Comparison of ENCODE assay signal across 8 mouse cellular contexts in genomic region chr15:101077001-101077812, GRCm38 (mm10). TPM values are rescaled to one million over a fixed set of nuclear protein-coding genes. Genes with fewer than 3 reads are reported as not detected.
DNase-seq lines count a peak whose midpoint lies in the region; ATAC-seq and TF ChIP-seq lines count a peak whose summit lies in the region.

No protein-coding gene starts in this region.

- TF ChIP-seq POLR2A in bone marrow, adult 2 months (IDR thresholded peaks at IDR 0.05; ENCODE audit: borderline replicate concordance, control insufficient read depth, low read depth, low read length), result no peak

- peak overlapping the region; percentile 74 for H3K9ac ChIP-seq in heart, postnatal 0 days (replicated peaks; ENCODE audit: low read depth, low read length)
- H3K9ac ChIP-seq in limb, embryonic 15.5 days, result peak overlapping the region; percentile 71
- H3K9ac ChIP-seq in stomach, embryonic 14.5 days (replicated peaks; ENCODE audit: low read depth, low read length), result peak overlapping the region; percentile 86

- H3K4me2 ChIP-seq in heart, postnatal 0 days (ENCODE audit: low read depth, low read length), result peak overlapping the region; percentile 91
- peak overlapping the region; percentile 88 for H3K4me2 ChIP-seq in limb, embryonic 15.5 days
- peak overlapping the region; percentile 70 for H3K4me2 ChIP-seq in stomach, embryonic 14.5 days (replicated peaks; ENCODE audit: low read depth, low read length)

- H3K9me3 ChIP-seq in heart, postnatal 0 days (replicated peaks; ENCODE audit: control insufficient read depth, low read length), result no peaks in the 10 kb centered on the region
- no peaks in the 10 kb centered on the region for H3K9me3 ChIP-seq in limb, embryonic 15.5 days
- H3K9me3 ChIP-seq in stomach, embryonic 14.5 days (ENCODE audit: control insufficient read depth, low read depth, low read length), result no peaks in the 10 kb centered on the region

- no peak overlapping the region for H3K4me3 ChIP-seq in bone marrow, adult 2 months (replicated peaks; ENCODE audit: control insufficient read depth, low read depth, low read length)
- peak overlapping the region; percentile 63 for H3K4me3 ChIP-seq in heart, postnatal 0 days (ENCODE audit: low read depth, low read length)
- H3K4me3 ChIP-seq in limb, embryonic 15.5 days, result peak overlapping the region; percentile 79
- H3K4me3 ChIP-seq in stomach, embryonic 14.5 days (ENCODE audit: low read depth, low read length), result peak overlapping the region; percentile 94

- no peaks in the 10 kb centered on the region for H3K36me3 ChIP-seq in heart, postnatal 0 days (replicated peaks; ENCODE audit: control insufficient read depth, insufficient read depth, low read length)
- no peaks in the 10 kb centered on the region for H3K36me3 ChIP-seq in limb, embryonic 15.5 days
- H3K36me3 ChIP-seq in stomach, embryonic 14.5 days (ENCODE audit: control insufficient read depth, insufficient read depth, low read length), result no peaks in the 10 kb centered on the region

- no peak for TF ChIP-seq CTCF in bone marrow, adult 2 months (IDR thresholded peaks at IDR 0.05; ENCODE audit: control insufficient read depth, insufficient read depth, low read length)
- TF ChIP-seq CTCF in heart, postnatal 0 days (IDR thresholded peaks at IDR 0.05; ENCODE audit: low read depth), result no peak

- peak; percentile 55 for DNase-seq in adrenal gland, postnatal 10 days
- DNase-seq in adrenal gland, adult 18-20 months (ENCODE audit: low spot score in 2 of 2), result no peak
- no peak for DNase-seq in heart, postnatal 0 days (ENCODE audit: low spot score)
- no peak for DNase-seq in left cerebral cortex, adult 18-20 months (ENCODE audit: low spot score in 2 of 2)

- WGBS in bone marrow, adult 2 months, result 7% methylated on average over 34 of the region's 34 CpGs
- 3% methylated on average over 34 of the region's 34 CpGs for WGBS in heart, postnatal 0 days
- 2% methylated on average over 34 of the region's 34 CpGs for WGBS in limb, embryonic 15.5 days
- WGBS in stomach, embryonic 14.5 days, result 3% methylated on average over 34 of the region's 34 CpGs

- peaks cover 40% of the 10 kb centered on the region for H3K27me3 ChIP-seq in heart, postnatal 0 days (ENCODE audit: control insufficient read depth, insufficient read depth, low read length)
- H3K27me3 ChIP-seq in limb, embryonic 15.5 days, result no peaks in the 10 kb centered on the region
- H3K27me3 ChIP-seq in stomach, embryonic 14.5 days (ENCODE audit: control insufficient read depth, insufficient read depth, low read length), result no peaks in the 10 kb centered on the region

- ATAC-seq in heart, postnatal 0 days (ENCODE audit: insufficient read depth, low read depth), result no peak
- no peak for ATAC-seq in limb, embryonic 15.5 days (ENCODE audit: insufficient number of reproducible peaks, low FRiP score, low TSS enrichment, low read depth)
- ATAC-seq in stomach, embryonic 14.5 days (ENCODE audit: insufficient number of reproducible peaks, insufficient read depth, low FRiP score, low read depth), result no peak; the same call in 1 of the 2 replicates
- ATAC-seq in inflammation-experienced regulatory T-cells, adult 6 months, result no peak

- no peak for TF ChIP-seq EP300 in heart, postnatal 0 days (IDR thresholded peaks at IDR 0.05; ENCODE audit: low read depth)

- no peaks in the 10 kb centered on the region for H3K4me1 ChIP-seq in bone marrow, adult 2 months (ENCODE audit: control insufficient read depth, insufficient read depth, low read length)
- H3K4me1 ChIP-seq in heart, postnatal 0 days (ENCODE audit: control insufficient read depth, insufficient read depth), result peaks cover 4% of the 10 kb centered on the region; the same call in 1 of the 2 replicates
- peaks cover 69% of the 10 kb centered on the region for H3K4me1 ChIP-seq in limb, embryonic 15.5 days
- H3K4me1 ChIP-seq in stomach, embryonic 14.5 days (ENCODE audit: control insufficient read depth, insufficient read depth, low read length), result peaks cover 30% of the 10 kb centered on the region

- H3K27ac ChIP-seq in bone marrow, adult 2 months (ENCODE audit: control insufficient read depth, insufficient read depth, low read depth, low read length, poor library complexity), result peak overlapping the region; percentile 34; the same call in 1 of the 2 replicates
- peak overlapping the region; percentile 69 for H3K27ac ChIP-seq in heart, postnatal 0 days (ENCODE audit: low read depth)
- H3K27ac ChIP-seq in limb, embryonic 15.5 days, result peak overlapping the region; percentile 74
- peak overlapping the region; percentile 81 for H3K27ac ChIP-seq in stomach, embryonic 14.5 days (ENCODE audit: low read length)

RNA-seq across cellular contexts. Expression of gene Fignl2, which starts 1.2 kb away (rescaled TPM):
- total RNA-seq in adrenal gland, postnatal 10 days (2021), result 10 to 100 TPM in 1 of 2 experiments, 1 to 10 TPM in 1; 8.4 to 11.0 TPM
- total RNA-seq in adrenal gland, adult 18-20 months (2021), result 1 to 10 TPM; 4.7 to 7.1 TPM
- 0.45 and 1.9 TPM in 2 replicates for polyA plus RNA-seq in bone marrow, adult 2 months (2011; ENCODE audit: insufficient read depth, insufficient read length, low replicate concordance, missing spikeins)
- total RNA-seq in heart, postnatal 0 days (2014; rRNA removed; ENCODE audit: low replicate concordance), result 3.9 and 4.1 TPM in 2 replicates
- polyA plus RNA-seq in heart, postnatal 0 days (2015; fragmentation: Nextera tagmentation; extraction: Ambion mirVana), result 0.05 and 0.12 TPM in 2 replicates
- 0.09 and 0.12 TPM in 2 replicates for polyA plus RNA-seq in limb, embryonic 15.5 days (2015; fragmentation: Nextera tagmentation; extraction: Ambion mirVana)
- 0.38 and 0.41 TPM in 2 replicates for polyA plus RNA-seq in stomach, embryonic 14.5 days (2014; fragmentation: Nextera tagmentation; extraction: Ambion mirVana)
- polyA plus RNA-seq in inflammation-experienced regulatory T-cells, adult 6 months (2017; shearing (Covaris generic)), result not detected
- total RNA-seq in left cerebral cortex, adult 18-20 months (2021), result 1 to 10 TPM; 1.3 to 1.4 TPM

RNA-seq across cellular contexts. Expression of gene Gm47841, which starts 30.0 kb away (rescaled TPM):
- total RNA-seq in adrenal gland, postnatal 10 days (2021), result under 1 TPM in 1 of 2 experiments, not detected in 1; 0.33 TPM
- total RNA-seq in adrenal gland, adult 18-20 months (2021), result not detected
- not detected in 2 replicates for polyA plus RNA-seq in bone marrow, adult 2 months (2011; ENCODE audit: insufficient read depth, insufficient read length, low replicate concordance, missing spikeins)
- total RNA-seq in heart, postnatal 0 days (2014; rRNA removed; ENCODE audit: low replicate concordance), result not detected in 2 replicates
- polyA plus RNA-seq in heart, postnatal 0 days (2015; fragmentation: Nextera tagmentation; extraction: Ambion mirVana), result not detected in 2 replicates
- polyA plus RNA-seq in limb, embryonic 15.5 days (2015; fragmentation: Nextera tagmentation; extraction: Ambion mirVana), result not detected in 2 replicates
- polyA plus RNA-seq in stomach, embryonic 14.5 days (2014; fragmentation: Nextera tagmentation; extraction: Ambion mirVana), result not detected in 2 replicates
- not detected for polyA plus RNA-seq in inflammation-experienced regulatory T-cells, adult 6 months (2017; shearing (Covaris generic))
- total RNA-seq in left cerebral cortex, adult 18-20 months (2021), result not detected

RNA-seq across cellular contexts. Expression of gene Ankrd33, which starts 38.3 kb away (rescaled TPM):
- total RNA-seq in adrenal gland, postnatal 10 days (2021), result under 1 TPM; 0.24 to 0.33 TPM
- under 1 TPM; 0.42 to 0.70 TPM for total RNA-seq in adrenal gland, adult 18-20 months (2021)
- polyA plus RNA-seq in bone marrow, adult 2 months (2011; ENCODE audit: insufficient read depth, insufficient read length, low replicate concordance, missing spikeins), result not detected in 2 replicates
- not detected in 2 replicates for total RNA-seq in heart, postnatal 0 days (2014; rRNA removed; ENCODE audit: low replicate concordance)
- not detected in 2 replicates for polyA plus RNA-seq in heart, postnatal 0 days (2015; fragmentation: Nextera tagmentation; extraction: Ambion mirVana)
- not detected in 2 replicates for polyA plus RNA-seq in limb, embryonic 15.5 days (2015; fragmentation: Nextera tagmentation; extraction: Ambion mirVana)
- not detected in 2 replicates for polyA plus RNA-seq in stomach, embryonic 14.5 days (2014; fragmentation: Nextera tagmentation; extraction: Ambion mirVana)
- polyA plus RNA-seq in inflammation-experienced regulatory T-cells, adult 6 months (2017; shearing (Covaris generic)), result not detected
- total RNA-seq in left cerebral cortex, adult 18-20 months (2021), result not detected

RNA-seq across cellular contexts. Expression of gene Acvrl1, which starts 51.1 kb away (rescaled TPM):
- total RNA-seq in adrenal gland, postnatal 10 days (2021), result 10 to 100 TPM; 19.5 to 19.8 TPM
- 10 to 100 TPM; 19.1 to 26.1 TPM for total RNA-seq in adrenal gland, adult 18-20 months (2021)
- 7.3 and 21.9 TPM in 2 replicates for polyA plus RNA-seq in bone marrow, adult 2 months (2011; ENCODE audit: insufficient read depth, insufficient read length, low replicate concordance, missing spikeins)
- total RNA-seq in heart, postnatal 0 days (2014; rRNA removed; ENCODE audit: low replicate concordance), result 18.6 and 36.0 TPM in 2 replicates
- polyA plus RNA-seq in heart, postnatal 0 days (2015; fragmentation: Nextera tagmentation; extraction: Ambion mirVana), result 9.3 and 10.4 TPM in 2 replicates
- polyA plus RNA-seq in limb, embryonic 15.5 days (2015; fragmentation: Nextera tagmentation; extraction: Ambion mirVana), result 16.3 and 17.7 TPM in 2 replicates
- polyA plus RNA-seq in stomach, embryonic 14.5 days (2014; fragmentation: Nextera tagmentation; extraction: Ambion mirVana), result 15.6 and 16.9 TPM in 2 replicates
- 1 to 10 TPM in 1 of 3 experiments, under 1 TPM in 1, not detected in 1; 0.86 to 1.9 TPM for polyA plus RNA-seq in inflammation-experienced regulatory T-cells, adult 6 months (2017; shearing (Covaris generic))
- total RNA-seq in left cerebral cortex, adult 18-20 months (2021), result 10 to 100 TPM; 12.1 to 14.2 TPM
